Mouse (Mus musculus) brain, embryonic 14.5 days (tissue): ENCODE data around the gene Spty2d1.

Source experiments
- CTCF ChIP-seq: fragments of 200-500 bp; IDR thresholded peaks from 2 replicates; pipeline ENCODE4 v1.5.1; 2012; ENCODE audit warnings: inconsistent platforms, mild to moderate bottlenecking, moderate library complexity, borderline replicate concordance; ENCODE audit not compliant: insufficient read depth, insufficient read length; ENCODE audit errors: extremely low read depth
- POLR2A ChIP-seq: fragments of 200-500 bp; IDR thresholded peaks from 2 replicates; pipeline ENCODE4 v1.6.1; 2012; ENCODE audit warnings: mild to moderate bottlenecking, inconsistent platforms, borderline replicate concordance; ENCODE audit not compliant: poor library complexity, insufficient read depth, insufficient read length, severe bottlenecking; ENCODE audit errors: extremely low read depth

- TF ChIP-seq CTCF (peak; percentile 90), POLR2A (no peak)
Measured at GRCm38 (mm10) chr7:47023530-47023929, 15.3 kb upstream of the Spty2d1 start.
